Mouse (Mus musculus) forebrain, postnatal 0 days (tissue): ENCODE measurements at regions not wholly inside any gene's neighbourhood (a gene's known extent, or its start where the extent isn't known, plus 50 kb on each side); places are given as distances from the start of the nearest gene placed in this dataset.
"Not testable (repeated sequence)": the region's sequence is repeated elsewhere in the genome, so short reads cannot be mapped to it uniquely, and the experiment has no call there.

Experiments
- ATAC-seq: fragments of 200-750 bp; cut with Nextera tagmentation; 2 replicates; pipeline ENCODE4 v1.8.0; 2017; ENCODE audit warnings: mild to moderate bottlenecking, moderate library complexity
- DNase-seq: peaks from one replicate; pipeline ENCODE4 v3.0.0-alpha.2; 2015
- H3K27ac ChIP-seq: fragments of 300-500 bp; sonication (generic); 2 replicates; pipeline ENCODE4 v1.5.1; 2014; ENCODE audit warnings: low read depth, mild to moderate bottlenecking, antibody characterized with exemption, low read length, moderate library complexity, mixed read lengths
- H3K27me3 ChIP-seq: fragments of 300-500 bp; sonication (generic); 2 replicates; pipeline ENCODE4 v1.6.1; 2014; ENCODE audit warnings: mild to moderate bottlenecking, low read length, mixed read lengths; ENCODE audit not compliant: insufficient read depth
- H3K36me3 ChIP-seq: fragments of 300-500 bp; sonication (generic); 2 replicates; pipeline ENCODE4 v1.6.1; 2014; ENCODE audit warnings: mild to moderate bottlenecking, moderate library complexity; ENCODE audit not compliant: insufficient read depth
- H3K4me1 ChIP-seq: fragments of 300-500 bp; sonication (generic); 2 replicates; pipeline ENCODE4 v1.6.1; 2014; ENCODE audit warnings: antibody characterized with exemption; ENCODE audit not compliant: insufficient read depth
- H3K4me2 ChIP-seq: fragments of 300-500 bp; sonication (generic); 2 replicates; pipeline ENCODE4 v1.6.1; 2014; ENCODE audit warnings: low read depth, mild to moderate bottlenecking, moderate library complexity
- H3K4me3 ChIP-seq: fragments of 300-500 bp; sonication (generic); 2 replicates; pipeline ENCODE4 v1.5.1; 2014; ENCODE audit warnings: low read depth, low read length, mixed read lengths
- H3K9ac ChIP-seq: fragments of 300-500 bp; sonication (generic); 2 replicates; pipeline ENCODE4 v1.6.1; 2014; ENCODE audit warnings: mild to moderate bottlenecking
- H3K9me3 ChIP-seq: fragments of 300-500 bp; sonication (generic); 2 replicates; pipeline ENCODE4 v1.6.1; 2016; ENCODE audit warnings: low read length
- CTCF ChIP-seq: sonication (generic); IDR thresholded peaks from 2 replicates; pipeline ENCODE4 v1.5.1; 2016; ENCODE audit warnings: antibody characterized with exemption, control low read depth, low read depth
- WGBS: fragments of 180-500 bp; shearing (Covaris S2); extraction: QIAGEN DNeasy Blood & Tissue Kit; methylation state at CpG from one replicate; pipeline ENCODE4 v1.1.7; 2014; 5-methylcytosine and 5-hydroxymethylcytosine counted together

GRCm38 (mm10) chr3:133684747-133685146, 139.8 kb upstream of the Tet2 start:
- no peak overlapping the region for H3K4me3 ChIP-seq
- DNase-seq, result no peak
- H3K4me1 ChIP-seq, result no peaks in the 10 kb centered on the region
- no peak for TF ChIP-seq CTCF
- no peak overlapping the region for H3K27ac ChIP-seq
- H3K9me3 ChIP-seq, result no peaks in the 10 kb centered on the region
- no peak for ATAC-seq
- H3K27me3 ChIP-seq, result no peaks in the 10 kb centered on the region
- no peaks in the 10 kb centered on the region for H3K36me3 ChIP-seq
- H3K9ac ChIP-seq, result no peak overlapping the region
- 68% methylated on average over 3 of the region's 3 CpGs for WGBS
- no peak overlapping the region for H3K4me2 ChIP-seq

- Histone ChIP-seq H3K4me2 (no peak overlapping the region), H3K4me3 (no peak overlapping the region), H3K9me3 (no peaks in the 10 kb centered on the region), H3K27me3 (no peaks in the 10 kb centered on the region), H3K36me3 (no peaks in the 10 kb centered on the region), H3K27ac (no peak overlapping the region), H3K4me1 (no peaks in the 10 kb centered on the region), H3K9ac (no peak overlapping the region)
- 55% methylated on average over 3 of the region's 3 CpGs for WGBS
- ATAC-seq (peak; percentile 45), DNase-seq (no peak)
- TF ChIP-seq CTCF, result no peak
Observed at GRCm38 (mm10) chr3:133685393-133685792, 140.5 kb upstream of the Tet2 start.

DNA sequence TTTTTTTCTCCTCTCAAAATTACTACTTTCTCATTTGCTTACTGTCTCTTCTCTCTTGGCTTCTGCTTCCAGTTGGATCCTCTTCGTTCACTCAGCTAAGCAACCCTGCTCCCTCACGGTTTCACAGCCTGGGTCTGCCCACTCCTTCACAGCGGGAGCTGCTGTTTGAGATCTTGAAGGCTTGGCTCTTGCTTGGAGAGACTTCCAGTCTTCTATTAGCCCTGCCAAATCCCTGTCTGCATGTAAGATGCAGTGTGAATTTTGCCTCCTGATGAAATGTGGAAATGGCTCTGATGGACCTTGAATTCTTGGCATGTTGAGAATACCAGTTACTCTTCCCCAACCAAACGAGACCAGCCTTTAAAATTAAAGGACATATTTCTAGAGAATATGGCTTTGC, 149.1 kb upstream of the Tet2 start:
- Histone ChIP-seq H3K9me3 (no peaks in the 10 kb centered on the region), H3K9ac (no peak overlapping the region), H3K4me3 (no peak overlapping the region), H3K4me1 (no peaks in the 10 kb centered on the region), H3K4me2 (no peak overlapping the region), H3K27ac (no peak overlapping the region), H3K27me3 (no peaks in the 10 kb centered on the region), H3K36me3 (no peaks in the 10 kb centered on the region)
- WGBS, result 32% methylated on average over 4 of the region's 4 CpGs
- peak; percentile 94 for ATAC-seq
- peak; percentile 62 for DNase-seq
- TF ChIP-seq CTCF, result no peak

DNA sequence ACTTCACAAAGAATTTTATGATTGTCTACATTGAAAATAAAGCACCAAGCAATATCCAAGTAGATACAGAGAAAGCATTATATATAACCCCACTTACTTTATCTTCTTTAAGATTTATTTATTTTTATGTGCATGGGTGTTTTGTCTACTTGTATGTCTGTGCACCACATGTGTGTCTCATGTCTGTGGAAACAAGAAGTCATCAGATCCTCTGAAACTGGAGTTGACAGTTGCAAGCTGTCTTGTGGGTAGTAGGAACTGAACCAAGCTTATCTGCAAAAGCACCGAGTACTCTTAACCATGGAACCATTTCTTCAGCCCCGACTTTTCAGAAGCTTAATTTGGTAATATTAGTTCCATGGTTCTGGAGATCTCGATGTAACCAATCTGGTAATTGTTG, 151.2 kb upstream of the Tet2 start:
- Histone ChIP-seq H3K9ac (no peak overlapping the region), H3K9me3 (no peaks in the 10 kb centered on the region), H3K27me3 (no peaks in the 10 kb centered on the region), H3K4me1 (no peaks in the 10 kb centered on the region), H3K27ac (no peak overlapping the region), H3K4me2 (no peak overlapping the region), H3K4me3 (no peak overlapping the region), H3K36me3 (no peaks in the 10 kb centered on the region)
- WGBS, result 94% methylated on average over 3 of the region's 3 CpGs
- no peak for DNase-seq
- ATAC-seq, result no peak
- no peak for TF ChIP-seq CTCF

GRCm38 (mm10) chr3:133704849-133705248, 159.9 kb upstream of the Tet2 start:
- H3K9ac ChIP-seq, H3K9me3 ChIP-seq, ATAC-seq, H3K4me2 ChIP-seq, H3K4me3 ChIP-seq, H3K27ac ChIP-seq, DNase-seq, H3K4me1 ChIP-seq, H3K36me3 ChIP-seq, H3K27me3 ChIP-seq: not testable (repeated sequence)

DNA sequence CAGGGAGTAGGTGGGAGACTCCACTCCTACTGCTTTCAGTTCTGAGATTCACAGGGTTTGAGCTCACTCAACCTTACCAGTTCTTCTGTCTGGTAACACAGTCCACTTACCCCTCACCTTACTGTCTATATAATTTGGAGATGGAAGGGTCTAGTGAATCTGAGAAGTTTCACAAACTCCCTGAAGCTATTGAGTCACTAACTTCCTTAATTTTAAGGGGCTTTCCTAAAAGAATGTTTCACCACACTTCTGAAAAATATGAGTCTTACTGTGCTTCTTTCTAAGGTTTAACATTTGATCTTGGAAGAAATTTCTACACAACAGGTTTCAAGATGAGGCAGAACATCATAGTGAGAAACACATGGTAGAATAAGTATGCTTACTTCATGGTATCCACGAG, 166.6 kb upstream of the Tet2 start:
- Histone ChIP-seq H3K4me3 (no peak overlapping the region), H3K9ac (no peak overlapping the region), H3K4me2 (no peak overlapping the region), H3K4me1 (no peaks in the 10 kb centered on the region), H3K27me3 (no peaks in the 10 kb centered on the region), H3K36me3 (no peaks in the 10 kb centered on the region), H3K27ac (no peak overlapping the region), H3K9me3 (no peaks in the 10 kb centered on the region)
- no peak for TF ChIP-seq CTCF
- DNase-seq (no peak), ATAC-seq (no peak)
- 71% methylated on average over 1 of the region's 1 CpGs for WGBS

GRCm38 (mm10) chr3:133722550-133723290, 177.8 kb upstream of the Tet2 start:
- Histone ChIP-seq H3K4me1 (no peaks in the 10 kb centered on the region), H3K27me3 (no peaks in the 10 kb centered on the region), H3K27ac (no peak overlapping the region), H3K4me3 (no peak overlapping the region), H3K9me3 (no peaks in the 10 kb centered on the region), H3K9ac (no peak overlapping the region), H3K4me2 (no peak overlapping the region), H3K36me3 (no peaks in the 10 kb centered on the region)
- no peak for ATAC-seq
- no peak for DNase-seq
- no peak for TF ChIP-seq CTCF
- 70% methylated on average over 3 of the region's 3 CpGs for WGBS
